Mouse (Mus musculus): ENCODE measurements around the gene Ncl.

DNA sequence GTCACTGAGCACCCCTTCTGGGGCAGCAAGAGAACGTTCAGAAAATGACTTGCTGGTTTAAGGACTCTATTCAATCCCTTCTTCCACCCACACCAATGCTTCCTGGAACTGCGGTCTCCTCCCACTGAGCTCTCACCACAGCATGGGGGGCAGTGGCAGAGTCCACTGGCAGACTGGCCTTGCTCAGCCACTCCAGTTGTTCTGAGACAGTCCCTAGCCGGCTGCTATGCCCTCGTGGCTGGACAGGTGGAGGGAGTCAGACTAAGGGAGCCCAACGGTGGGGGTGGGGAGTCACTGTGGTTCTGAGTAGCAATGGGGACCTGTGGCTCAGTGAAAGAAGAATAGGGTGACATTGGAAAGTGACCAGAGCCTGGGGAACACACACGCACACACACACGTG is 58.5 kb downstream of the Ncl start:
- no peak for TF ChIP-seq CTCF (IDR thresholded peaks at IDR 0.05; ENCODE audit: extremely low read depth, insufficient read depth, insufficient read length, insufficient replicate concordance)
- TF ChIP-seq POLR2A (IDR thresholded peaks at IDR 0.05; ENCODE audit: low read depth, low read length) = no peak

Measured in spleen, adult 2 months (tissue).